Mouse (Mus musculus) MEL-GATA-1-ER (cell line): ENCODE measurements around the gene 1700123O20Rik.
A peak's percentile ranks its signal among the peaks of the same experiment; 100 is the strongest.

Source experiments
- DNase-seq: peaks from one replicate; pipeline ENCODE4 v3.0.0-alpha.2; 2012; ENCODE audit warnings: low read depth; ENCODE audit errors: extremely low read depth

Gene 1700123O20Rik

GRCm38 (mm10) chr14:54686063-54686521, at the start of gene 1700123O20Rik:
Gene 1700123O20Rik (plus strand): TSS chr14:54686216.
- peak; percentile 86 for DNase-seq

GRCm38 (mm10) chr14:54636954-54637353, 49.1 kb upstream of the 1700123O20Rik start:
- DNase-seq, result no peak

GRCm38 (mm10) chr14:54638210-54638609, 47.8 kb upstream of the 1700123O20Rik start:
- DNase-seq, result no peak

- no peak for DNase-seq
Measured at GRCm38 (mm10) chr14:54640121-54640520, 45.9 kb upstream of the 1700123O20Rik start.

GRCm38 (mm10) chr14:54640946-54641304, 45.1 kb upstream of the 1700123O20Rik start, which contains the start of gene Gm17606:
Gene Gm17606 (plus strand): TSS chr14:54640952.
- no peak for DNase-seq

GRCm38 (mm10) chr14:54641305-54641969, 44.6 kb upstream of the 1700123O20Rik start, which contains the start of gene Cdh24:
Gene Cdh24 (minus strand): TSS chr14:54641364.
- peak; percentile 71 for DNase-seq

GRCm38 (mm10) chr14:54642224-54642944, 43.6 kb upstream of the 1700123O20Rik start:
- no peak for DNase-seq

- DNase-seq, result no peak
Measured at GRCm38 (mm10) chr14:54643011-54643410, 43.0 kb upstream of the 1700123O20Rik start.

- DNase-seq, result no peak
Measured at GRCm38 (mm10) chr14:54644294-54644693, 41.7 kb upstream of the 1700123O20Rik start.

- no peak for DNase-seq
Measured at GRCm38 (mm10) chr14:54646455-54646854, 39.6 kb upstream of the 1700123O20Rik start.

GRCm38 (mm10) chr14:54646898-54647636, 38.9 kb upstream of the 1700123O20Rik start:
- no peak for DNase-seq

GRCm38 (mm10) chr14:54647900-54648299, 38.1 kb upstream of the 1700123O20Rik start:
- DNase-seq, result no peak

GRCm38 (mm10) chr14:54650621-54651454, 35.2 kb upstream of the 1700123O20Rik start:
- peak; percentile 82 for DNase-seq

- no peak for DNase-seq
Measured at GRCm38 (mm10) chr14:54651556-54651955, 34.5 kb upstream of the 1700123O20Rik start.

- DNase-seq, result no peak
Measured at GRCm38 (mm10) chr14:54652787-54653186, 33.2 kb upstream of the 1700123O20Rik start.

GRCm38 (mm10) chr14:54653496-54653895, 32.5 kb upstream of the 1700123O20Rik start:
- peak; percentile 75 for DNase-seq

GRCm38 (mm10) chr14:54660009-54660408, 26.0 kb upstream of the 1700123O20Rik start:
- no peak for DNase-seq

- DNase-seq, result no peak
Measured at GRCm38 (mm10) chr14:54664477-54665222, 21.4 kb upstream of the 1700123O20Rik start.

GRCm38 (mm10) chr14:54669381-54669780, 16.6 kb upstream of the 1700123O20Rik start:
- peak; percentile 24 for DNase-seq

- DNase-seq, result no peak
Measured at GRCm38 (mm10) chr14:54674317-54674716, 11.7 kb upstream of the 1700123O20Rik start.
